Mouse (Mus musculus): ENCODE measurements at regions not wholly inside any gene's neighbourhood (a gene's known extent, or its start where the extent isn't known, plus 50 kb on each side); places are given as distances from the start of the nearest gene placed in this dataset.
A peak's percentile ranks its signal among the peaks of the same experiment; 100 is the strongest.
"Not testable (repeated sequence)": the region's sequence is repeated elsewhere in the genome, so short reads cannot be mapped to it uniquely, and the experiment has no call there.

GRCm38 (mm10) chr7:60492028-60492995 is 352.3 kb upstream of the Snrpn start:
- peak; percentile 43 for DNase-seq (ENCODE audit: low spot score)

GRCm38 (mm10) chr7:60487839-60488454 is 347.9 kb upstream of the Snrpn start:
- DNase-seq (ENCODE audit: low spot score) = not testable (repeated sequence)

GRCm38 (mm10) chr7:60450074-60450603 is 310.1 kb upstream of the Snrpn start:
- not testable (repeated sequence) for DNase-seq (ENCODE audit: low spot score)

GRCm38 (mm10) chr7:60449239-60450073 is 309.4 kb upstream of the Snrpn start:
- not testable (repeated sequence) for DNase-seq (ENCODE audit: low spot score)

- no peak for DNase-seq (ENCODE audit: low spot score)
These were observed 298.8 kb upstream of the Snrpn start for GRCm38 (mm10) chr7:60438781-60439180.

- DNase-seq (ENCODE audit: low spot score) = peak; percentile 57
These were observed 251.2 kb upstream of the Snrpn start for GRCm38 (mm10) chr7:60391011-60391863.

GRCm38 (mm10) chr7:60386957-60387356 is 246.9 kb upstream of the Snrpn start:
- not testable (repeated sequence) for DNase-seq (ENCODE audit: low spot score)

GRCm38 (mm10) chr7:60374001-60374400 is 234.0 kb upstream of the Snrpn start:
- not testable (repeated sequence) for DNase-seq (ENCODE audit: low spot score)

GRCm38 (mm10) chr7:60352206-60352605 is 212.2 kb upstream of the Snrpn start:
- DNase-seq (ENCODE audit: low spot score) = not testable (repeated sequence)
